Comparison of ENCODE assay signal across 28 mouse cellular contexts in the genomic region with DNA sequence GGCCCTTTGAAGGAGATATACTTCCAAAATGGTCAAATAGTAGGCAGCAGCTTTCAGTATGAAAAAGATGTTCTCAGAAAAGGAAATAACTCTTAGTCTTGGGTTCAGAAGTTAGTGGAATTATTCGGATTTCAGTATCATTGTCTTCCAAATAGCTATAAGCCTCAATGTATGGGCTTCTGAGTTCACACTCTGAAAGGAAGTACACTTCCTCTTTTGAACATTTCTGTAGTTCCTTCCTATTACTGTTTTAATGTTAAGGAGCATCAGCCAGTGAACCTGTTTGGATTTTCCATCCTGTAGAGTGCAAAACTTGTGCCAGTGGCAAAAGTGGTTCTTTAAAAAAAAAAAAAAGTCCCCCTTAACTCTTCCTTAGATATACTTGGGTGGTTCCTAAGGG. TPM values are rescaled to one million over a fixed set of nuclear protein-coding genes. Genes with fewer than 3 reads are reported as not detected.
DNase-seq lines count a peak whose midpoint lies in the region; ATAC-seq and TF ChIP-seq lines count a peak whose summit lies in the region.
"Had no signal": no experiment of that assay in that cellular context is flagged by ENCODE, and none has a peak within 500 bp of the region (broad histone marks: within the 10 kb centered on the region; RNA-seq: fewer than 3 reads in every experiment).

No protein-coding gene starts in this region.

- H3K4me3 ChIP-seq in heart, embryonic 12.5 days: no peak overlapping the region
- no peak overlapping the region for H3K4me3 ChIP-seq in heart, adult 2 months
- H3K4me3 ChIP-seq in MEL (ENCODE audit: control insufficient read depth in 1 of 2, insufficient read depth in 1 of 2, low read depth in 2 of 2, low read length in 2 of 2): no peak overlapping the region
- no peak overlapping the region for H3K4me3 ChIP-seq in intestine, embryonic 15.5 days (replicated peaks)
- H3K4me3 ChIP-seq: embryonic facial prominence, embryonic 12.5 days; embryonic facial prominence, embryonic 15.5 days; gastrocnemius, adult 2 months; heart, embryonic 10.5 days; hindbrain, embryonic 10.5 days; hindbrain, embryonic 13.5 days had no signal

- intact Hi-C loops in heart, adult 2 months (cut with DNase I): no loop called here

- TF ChIP-seq CTCF in heart, adult 2 months (IDR thresholded peaks at IDR 0.05): no peak
- no peak for TF ChIP-seq CTCF in MEL (IDR thresholded peaks at IDR 0.05 in 2 of 3, conservative IDR thresholded peaks at IDR 0.05 in 1 of 3; ENCODE audit: control insufficient read depth in 1 of 3, insufficient read depth in 1 of 3, low read depth in 2 of 3, low read length in 3 of 3, poor library complexity in 1 of 3, severe bottlenecking in 1 of 3)

- no peak for ATAC-seq in heart, embryonic 12.5 days (ENCODE audit: insufficient number of reproducible peaks, low FRiP score)
- peak; percentile 48; the same call in 1 of the 2 replicates for ATAC-seq in granulocyte monocyte progenitor cell, adult 5-6 weeks (replicated peaks; ENCODE audit: poor library complexity, severe bottlenecking)
- no peak for ATAC-seq in intestine, embryonic 15.5 days
- ATAC-seq: activated CD4-positive, CD25-positive, alpha-beta regulatory T cell, adult 4 months; forebrain, embryonic 14.5 days; forebrain, postnatal 0 days; hindbrain, embryonic 16.5 days; intestine, embryonic 16.5 days had no signal

- no peak for TF ChIP-seq RAD21 in MEL (IDR thresholded peaks at IDR 0.05; ENCODE audit: low read depth, low read length)

- H3K27me3 ChIP-seq in heart, embryonic 12.5 days (replicated peaks): no peaks in the 10 kb centered on the region
- H3K27me3 ChIP-seq in heart, adult 2 months (ENCODE audit: control insufficient read depth, insufficient read depth, low read length): no peaks in the 10 kb centered on the region
- no peaks in the 10 kb centered on the region for H3K27me3 ChIP-seq in MEL (ENCODE audit: control insufficient read depth in 1 of 2, insufficient read depth in 2 of 2, low read length in 2 of 2)
- H3K27me3 ChIP-seq in intestine, embryonic 15.5 days (replicated peaks): no peaks in the 10 kb centered on the region
- H3K27me3 ChIP-seq: CH12.LX; embryonic facial prominence, embryonic 12.5 days; embryonic facial prominence, embryonic 15.5 days; hindbrain, embryonic 13.5 days had no signal

- TF ChIP-seq EP300 in heart, adult 2 months (IDR thresholded peaks at IDR 0.05; ENCODE audit: insufficient read depth, low read depth, low read length): no peak
- peak in 1 of 2 experiments; percentile 41; a peak in 1 of 4 replicates for TF ChIP-seq EP300 in MEL (IDR thresholded peaks at IDR 0.05; ENCODE audit: low read depth in 1 of 2, low read length in 2 of 2)

- peak overlapping the region; percentile 44; the same call in 1 of the 2 replicates for H3K27ac ChIP-seq in heart, embryonic 12.5 days (ENCODE audit: poor library complexity, severe bottlenecking)
- no peak overlapping the region for H3K27ac ChIP-seq in heart, adult 2 months
- no peak overlapping the region for H3K27ac ChIP-seq in MEL (ENCODE audit: control insufficient read depth, low read depth, low read length)
- no peak overlapping the region for H3K27ac ChIP-seq in intestine, embryonic 15.5 days
- H3K27ac ChIP-seq: embryonic facial prominence, embryonic 12.5 days; embryonic facial prominence, embryonic 15.5 days; gastrocnemius, adult 2 months; heart, embryonic 10.5 days; hindbrain, embryonic 10.5 days; hindbrain, embryonic 13.5 days had no signal

- H3K4me1 ChIP-seq in heart, embryonic 12.5 days (replicated peaks): no peaks in the 10 kb centered on the region
- H3K4me1 ChIP-seq in heart, adult 2 months (ENCODE audit: control insufficient read depth, insufficient read depth, low read length): no peaks in the 10 kb centered on the region
- peaks cover 0 to 14% of the 10 kb centered on the region in 2 experiments; a peak in 2 of 4 replicates for H3K4me1 ChIP-seq in MEL (ENCODE audit: control insufficient read depth in 1 of 2, insufficient read depth in 2 of 2, low read length in 2 of 2)
- no peaks in the 10 kb centered on the region for H3K4me1 ChIP-seq in intestine, embryonic 15.5 days (replicated peaks)
- H3K4me1 ChIP-seq: embryonic facial prominence, embryonic 12.5 days; embryonic facial prominence, embryonic 15.5 days; heart, embryonic 10.5 days; hindbrain, embryonic 10.5 days; hindbrain, embryonic 13.5 days had no signal

- TF ChIP-seq POLR2A in heart, adult 2 months (IDR thresholded peaks at IDR 0.05; ENCODE audit: insufficient read depth, low read depth, low read length): no peak
- TF ChIP-seq POLR2A in MEL (IDR thresholded peaks at IDR 0.05; ENCODE audit: control insufficient read depth in 1 of 2, insufficient read depth in 1 of 2, low read depth in 1 of 2, low read length in 2 of 2, poor library complexity in 1 of 2): no peak

- no peaks in the 10 kb centered on the region; the same call in 1 of the 2 replicates for H3K79me2 ChIP-seq in heart, adult 2 months (replicated peaks; ENCODE audit: control insufficient read depth, insufficient read depth, low read length)
- no peaks in the 10 kb centered on the region for H3K79me2 ChIP-seq in MEL (ENCODE audit: control insufficient read depth, insufficient read depth, low read length, poor library complexity)

- H3K4me2 ChIP-seq in heart, embryonic 12.5 days: no peak overlapping the region
- no peak overlapping the region for H3K4me2 ChIP-seq in intestine, embryonic 15.5 days (replicated peaks)
- H3K4me2 ChIP-seq: embryonic facial prominence, embryonic 12.5 days; embryonic facial prominence, embryonic 15.5 days; hindbrain, embryonic 13.5 days had no signal

- H3K9ac ChIP-seq in heart, embryonic 12.5 days: no peak overlapping the region
- H3K9ac ChIP-seq in heart, adult 2 months (ENCODE audit: low read depth, low read length): no peak overlapping the region
- no peak overlapping the region for H3K9ac ChIP-seq in MEL (ENCODE audit: control insufficient read depth, low read depth, low read length, poor library complexity, severe bottlenecking)
- no peak overlapping the region for H3K9ac ChIP-seq in intestine, embryonic 15.5 days
- H3K9ac ChIP-seq: embryonic facial prominence, embryonic 12.5 days; embryonic facial prominence, embryonic 15.5 days; forebrain, postnatal 0 days; hindbrain, embryonic 13.5 days had no signal

- 79% methylated on average over 1 of the region's 1 CpGs for WGBS in heart, embryonic 12.5 days
- 61% methylated on average over 1 of the region's 1 CpGs for WGBS in heart, adult 2 months
- 88% methylated on average over 1 of the region's 1 CpGs for WGBS in intestine, embryonic 15.5 days

- H3K9me3 ChIP-seq in heart, embryonic 12.5 days (replicated peaks): no peaks in the 10 kb centered on the region
- H3K9me3 ChIP-seq in MEL (replicated peaks; ENCODE audit: insufficient read depth, low read length): no peaks in the 10 kb centered on the region
- H3K9me3 ChIP-seq in intestine, embryonic 15.5 days: no peaks in the 10 kb centered on the region
- H3K9me3 ChIP-seq: embryonic facial prominence, embryonic 12.5 days; embryonic facial prominence, embryonic 15.5 days; G1E; heart, embryonic 10.5 days; hindbrain, embryonic 10.5 days; hindbrain, embryonic 13.5 days had no signal

- DNase-seq in heart, adult 2 months: no peak
- peak; percentile 60 for DNase-seq in MEL (ENCODE audit: low read depth, low spot score)
- DNase-seq in cerebellum, adult 9-11 months: no peak
- DNase-seq: adrenal gland, adult 8-10 months; adrenal gland, postnatal 25 days; B cell, adult 2 months; cerebellum, adult 18-20 months; cerebellum, adult 9-10 months; cerebellum, postnatal 25 days; forebrain, postnatal 0 days; gastrocnemius, adult 2 months; gastrocnemius, postnatal 25 days; kidney, adult 2 months had no signal

- peaks cover 78% of the 10 kb centered on the region for H3K36me3 ChIP-seq in heart, embryonic 12.5 days
- peaks cover 20% of the 10 kb centered on the region for H3K36me3 ChIP-seq in heart, adult 2 months (ENCODE audit: control insufficient read depth, insufficient read depth, low read length)
- peaks cover 18 to 29% of the 10 kb centered on the region in 2 experiments for H3K36me3 ChIP-seq in MEL (ENCODE audit: control insufficient read depth in 1 of 2, insufficient read depth in 2 of 2, low read length in 2 of 2)
- H3K36me3 ChIP-seq in intestine, embryonic 15.5 days: peaks cover 34% of the 10 kb centered on the region

RNA-seq across cellular contexts. Expression of a gene that starts 13.1 kb away (rescaled TPM):
- 0.38 and 0.71 TPM in 2 replicates for polyA plus RNA-seq in heart, embryonic 12.5 days (2016; fragmentation: Nextera tagmentation; extraction: Ambion mirVana)
- under 1 TPM; 0.36 to 0.60 TPM for total RNA-seq in heart, adult 2 months (2021)
- polyA plus RNA-seq in heart, adult 2 months (2012; rRNA removed): 0.31 and 0.44 TPM in 2 replicates
- 6.9 and 8.0 TPM in 2 replicates for total RNA-seq in MEL (2012; rRNA removed)
- 10 to 100 TPM in 1 of 2 experiments, not detected in 1; 22.7 TPM for polyA plus RNA-seq in MEL (2012; ENCODE audit: insufficient read depth in 1 of 2, insufficient read length in 2 of 2, low read depth in 1 of 2, low replicate concordance in 2 of 2, missing spikeins in 1 of 2)
- not detected in 2 replicates for total RNA-seq in granulocyte monocyte progenitor cell, adult 5-6 weeks (2014; fragmentation: Nextera tagmentation)
- not detected in 2 replicates for total RNA-seq in granulocyte monocyte progenitor cell, adult 5-6 weeks (2017)
- polyA plus RNA-seq in intestine, embryonic 15.5 days (2015; fragmentation: Nextera tagmentation; extraction: Ambion mirVana): 0.54 and 1.2 TPM in 2 replicates
- total RNA-seq: CH12.LX; common myeloid progenitor, adult 5-6 weeks; G1E had no signal
- polyA plus RNA-seq: activated CD4-positive, CD25-positive, alpha-beta regulatory T cell, adult 4 months; G1E had no signal

RNA-seq across cellular contexts. Expression of a gene that starts 26.1 kb away (rescaled TPM):
- polyA plus RNA-seq in heart, embryonic 12.5 days (2016; fragmentation: Nextera tagmentation; extraction: Ambion mirVana): 6.9 and 7.3 TPM in 2 replicates
- 10 to 100 TPM; 36.5 to 41.5 TPM for total RNA-seq in heart, adult 2 months (2021)
- polyA plus RNA-seq in heart, adult 2 months (2012; rRNA removed): 9.6 and 17.3 TPM in 2 replicates
- 16.3 and 22.0 TPM in 2 replicates for total RNA-seq in MEL (2012; rRNA removed)
- polyA plus RNA-seq in MEL (2012; ENCODE audit: insufficient read depth in 1 of 2, insufficient read length in 2 of 2, low read depth in 1 of 2, low replicate concordance in 2 of 2, missing spikeins in 1 of 2): 10 to 100 TPM; 47.2 to 92.3 TPM
- 59.6 and 71.6 TPM in 2 replicates for total RNA-seq in granulocyte monocyte progenitor cell, adult 5-6 weeks (2014; fragmentation: Nextera tagmentation)
- 52.0 and 56.1 TPM in 2 replicates for total RNA-seq in granulocyte monocyte progenitor cell, adult 5-6 weeks (2017)
- 9.0 and 9.6 TPM in 2 replicates for polyA plus RNA-seq in intestine, embryonic 15.5 days (2015; fragmentation: Nextera tagmentation; extraction: Ambion mirVana)

RNA-seq across cellular contexts. Expression of a gene that starts 26.8 kb away (rescaled TPM):
- polyA plus RNA-seq in heart, embryonic 12.5 days (2016; fragmentation: Nextera tagmentation; extraction: Ambion mirVana): 116 and 119 TPM in 2 replicates
- 10 to 100 TPM; 22.8 to 23.2 TPM for total RNA-seq in heart, adult 2 months (2021)
- polyA plus RNA-seq in heart, adult 2 months (2012; rRNA removed): 75.5 and 78.4 TPM in 2 replicates
- 15.2 and 17.3 TPM in 2 replicates for total RNA-seq in MEL (2012; rRNA removed)
- 10 to 100 TPM in 1 of 2 experiments, not detected in 1; 73.3 TPM for polyA plus RNA-seq in MEL (2012; ENCODE audit: insufficient read depth in 1 of 2, insufficient read length in 2 of 2, low read depth in 1 of 2, low replicate concordance in 2 of 2, missing spikeins in 1 of 2)
- 75.2 and 97.2 TPM in 2 replicates for total RNA-seq in granulocyte monocyte progenitor cell, adult 5-6 weeks (2014; fragmentation: Nextera tagmentation)
- 35.4 and 53.4 TPM in 2 replicates for total RNA-seq in granulocyte monocyte progenitor cell, adult 5-6 weeks (2017)
- 140 and 141 TPM in 2 replicates for polyA plus RNA-seq in intestine, embryonic 15.5 days (2015; fragmentation: Nextera tagmentation; extraction: Ambion mirVana)

RNA-seq across cellular contexts. Expression of a gene that starts 38.3 kb away (rescaled TPM):
- 134 and 142 TPM in 2 replicates for polyA plus RNA-seq in heart, embryonic 12.5 days (2016; fragmentation: Nextera tagmentation; extraction: Ambion mirVana)
- total RNA-seq in heart, adult 2 months (2021): 100 to 1,000 TPM; 442 to 494 TPM
- polyA plus RNA-seq in heart, adult 2 months (2012; rRNA removed): 384 and 453 TPM in 2 replicates
- 359 and 427 TPM in 2 replicates for total RNA-seq in MEL (2012; rRNA removed)
- 1,000 to 10,000 TPM in 1 of 2 experiments, 100 to 1,000 TPM in 1; 977 to 2,091 TPM for polyA plus RNA-seq in MEL (2012; ENCODE audit: insufficient read depth in 1 of 2, insufficient read length in 2 of 2, low read depth in 1 of 2, low replicate concordance in 2 of 2, missing spikeins in 1 of 2)
- total RNA-seq in granulocyte monocyte progenitor cell, adult 5-6 weeks (2014; fragmentation: Nextera tagmentation): 731 and 799 TPM in 2 replicates
- total RNA-seq in granulocyte monocyte progenitor cell, adult 5-6 weeks (2017): 213 and 218 TPM in 2 replicates
- 178 and 182 TPM in 2 replicates for polyA plus RNA-seq in intestine, embryonic 15.5 days (2015; fragmentation: Nextera tagmentation; extraction: Ambion mirVana)
